Mouse (Mus musculus) lung, adult 2 months (tissue): ENCODE data around the gene Batf. TPM values are rescaled to one million over a fixed set of nuclear protein-coding genes. Genes with fewer than 3 reads are reported as not detected.

ENCODE experiments used
- DNase-seq: peaks from one replicate; pipeline ENCODE4 v3.0.0; 2022
- H3K4me1 ChIP-seq: fragments of 200-500 bp; 2 replicates; pipeline ENCODE4 v1.6.1; 2011; ENCODE audit warnings: low read length; ENCODE audit not compliant: control insufficient read depth, insufficient read depth
- H3K4me3 ChIP-seq: fragments of 200-500 bp; replicated peaks from 2 replicates; pipeline ENCODE3; 2011; ENCODE audit warnings: low read depth, mild to moderate bottlenecking, control low read depth, low read length; ENCODE audit errors: extremely low read depth
- CTCF ChIP-seq: fragments of 200-500 bp; IDR thresholded peaks from 2 replicates; pipeline ENCODE4 v1.5.1; 2011; ENCODE audit warnings: mild to moderate bottlenecking, low read length, control low read depth; ENCODE audit not compliant: insufficient read depth
- POLR2A ChIP-seq: fragments of 200-500 bp; IDR thresholded peaks from 2 replicates; pipeline ENCODE4 v1.6.1; 2011; ENCODE audit warnings: low read depth, mild to moderate bottlenecking, control low read depth, low read length, borderline replicate concordance; ENCODE audit errors: extremely low read depth
- WGBS: fragments of 180-500 bp; shearing (Covaris S2); methylation state at CpG from one replicate; pipeline ENCODE4 v1.1.7; 2018; 5-methylcytosine and 5-hydroxymethylcytosine counted together
- polyA plus RNA-seq: library from polyadenylated mRNA; depleted of rRNA; stranded (reverse); fragments of >200 nt; gene quantifications from 2 replicates; pipeline ENCODE4 v1.2.3, GENCODE M21; 2012

Batf gene
- polyA plus RNA-seq, 1 experiment = 8.7 TPM

GRCm38 (mm10) chr12:85702166-85703055 is 15.9 kb downstream of the Batf start:
- peaks cover 10% of the 10 kb centered on the region for H3K4me1 ChIP-seq
- no peak for DNase-seq
- no peak overlapping the region for H3K4me3 ChIP-seq
- 86% methylated on average over 15 of the region's 15 CpGs for WGBS
- TF ChIP-seq POLR2A (no peak), CTCF (no peak)

DNA sequence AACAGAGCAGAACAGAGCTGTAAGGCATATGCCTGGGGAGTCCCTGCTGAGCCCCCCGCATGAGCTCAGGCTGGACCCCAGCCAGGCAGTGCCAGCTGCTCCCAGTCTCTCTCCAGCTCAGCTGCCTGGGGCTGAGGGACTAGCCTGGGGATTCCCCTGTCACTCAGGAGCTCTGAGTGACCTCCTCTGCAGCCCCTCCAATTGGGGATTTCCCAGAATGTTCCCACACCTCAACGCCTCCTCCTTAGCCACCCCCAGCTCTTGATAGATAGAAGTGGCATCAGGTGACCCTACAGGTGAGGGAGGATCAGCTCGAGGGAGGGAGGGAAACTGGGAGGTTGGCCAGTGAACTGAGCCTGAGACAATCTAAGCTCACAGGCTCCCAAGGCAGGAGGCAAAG is 17.0 kb downstream of the Batf start:
- WGBS = 49% methylated on average over 3 of the region's 3 CpGs

DNA sequence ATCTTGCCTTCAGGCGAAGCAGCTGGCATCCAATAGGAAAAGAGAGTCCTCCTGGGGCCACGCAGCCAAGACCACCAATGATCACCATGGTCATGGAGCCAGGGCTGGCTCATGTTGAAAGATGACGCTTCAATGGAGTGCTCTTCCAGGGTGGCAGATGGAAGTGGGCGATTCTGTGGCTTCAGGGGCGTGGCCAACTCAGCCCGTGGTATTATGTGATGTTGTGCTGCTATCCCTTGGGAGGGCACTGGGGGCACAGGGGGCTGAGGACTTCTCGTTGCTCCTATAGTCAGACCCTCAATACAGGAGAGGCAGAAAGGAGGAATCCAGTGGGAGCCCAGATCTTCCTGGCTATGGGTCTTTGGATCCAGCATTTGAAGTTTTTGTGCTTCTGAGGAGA is 18.1 kb downstream of the Batf start:
- H3K4me3 ChIP-seq = no peak overlapping the region
- no peak for DNase-seq
- peaks cover 7% of the 10 kb centered on the region for H3K4me1 ChIP-seq
- no peak for TF ChIP-seq POLR2A
- no peak for TF ChIP-seq CTCF
- WGBS = 76% methylated on average over 7 of the region's 7 CpGs

More for the DNA sequence above, 17.0 kb downstream of the Batf start:
- TF ChIP-seq POLR2A (no peak), CTCF (no peak)
- DNase-seq = no peak
- Histone ChIP-seq H3K4me1 (peaks cover 8% of the 10 kb centered on the region), H3K4me3 (no peak overlapping the region)

GRCm38 (mm10) chr12:85705002-85705830 is 18.7 kb downstream of the Batf start:
- peak; percentile 85 for DNase-seq
- 4% methylated on average over 20 of the region's 20 CpGs for WGBS
- Histone ChIP-seq H3K4me1 (peaks cover 7% of the 10 kb centered on the region), H3K4me3 (peak overlapping the region; percentile 61)
- TF ChIP-seq POLR2A = peak; percentile 99
- no peak for TF ChIP-seq CTCF

- TF ChIP-seq POLR2A (no peak), CTCF (no peak)
- Histone ChIP-seq H3K4me3 (peak overlapping the region; percentile 61), H3K4me1 (peaks cover 7% of the 10 kb centered on the region)
- no peak for DNase-seq
- 14% methylated on average over 17 of the region's 17 CpGs for WGBS
Measured at GRCm38 (mm10) chr12:85705831-85706530, 19.5 kb downstream of the Batf start.

DNA sequence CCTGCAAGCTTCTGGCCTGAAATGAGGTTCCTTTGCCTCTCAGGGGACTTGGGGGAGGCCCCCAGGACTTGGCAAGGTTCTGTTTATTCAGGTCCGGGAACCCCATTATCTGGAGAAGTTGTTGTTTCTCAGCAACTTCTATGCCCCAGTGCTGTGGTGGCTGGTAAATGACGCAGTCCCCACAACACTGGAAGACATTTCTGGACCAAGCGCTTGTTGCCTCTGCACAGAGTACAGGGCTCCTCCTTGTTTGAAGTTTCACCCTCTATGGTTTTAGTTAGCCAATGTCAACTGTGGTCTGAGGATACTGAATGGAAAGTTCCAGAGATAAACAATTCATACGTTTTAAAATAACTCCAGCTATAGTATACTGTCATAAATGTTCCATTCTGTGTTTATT is 20.4 kb downstream of the Batf start:
- peaks cover 7% of the 10 kb centered on the region for H3K4me1 ChIP-seq
- no peak for DNase-seq
- WGBS = 46% methylated on average over 4 of the region's 4 CpGs
- H3K4me3 ChIP-seq = no peak overlapping the region
- TF ChIP-seq POLR2A (no peak), CTCF (no peak)

- no peak for TF ChIP-seq POLR2A
- no peak for TF ChIP-seq CTCF
- Histone ChIP-seq H3K4me3 (no peak overlapping the region), H3K4me1 (peaks cover 7% of the 10 kb centered on the region)
- 87% methylated on average over 11 of the region's 11 CpGs for WGBS
- DNase-seq = no peak
Measured at GRCm38 (mm10) chr12:85707391-85707790, 20.9 kb downstream of the Batf start.

DNA sequence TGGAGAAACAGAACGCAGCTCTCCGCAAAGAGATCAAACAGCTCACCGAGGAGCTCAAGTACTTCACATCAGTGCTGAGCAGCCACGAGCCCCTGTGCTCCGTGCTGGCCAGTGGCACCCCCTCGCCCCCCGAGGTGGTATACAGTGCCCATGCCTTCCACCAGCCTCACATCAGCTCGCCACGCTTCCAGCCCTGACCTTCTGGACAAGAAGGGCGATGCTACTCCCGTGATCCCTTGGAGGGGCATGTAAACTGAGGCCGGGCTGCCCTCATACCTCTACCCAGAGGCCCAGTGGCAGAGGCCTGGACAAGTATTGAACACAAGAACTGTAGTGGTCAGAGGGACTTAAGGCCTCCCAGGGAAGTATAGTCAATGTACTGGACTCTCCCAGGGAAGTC is 22.1 kb downstream of the Batf start:
- TF ChIP-seq POLR2A = no peak
- DNase-seq = no peak
- WGBS = 86% methylated on average over 12 of the region's 12 CpGs
- peaks cover 7% of the 10 kb centered on the region for H3K4me1 ChIP-seq
- no peak overlapping the region for H3K4me3 ChIP-seq

GRCm38 (mm10) chr12:85710695-85711094 is 24.2 kb downstream of the Batf start:
- 71% methylated on average over 7 of the region's 7 CpGs for WGBS
- no peak for TF ChIP-seq CTCF
- TF ChIP-seq POLR2A = no peak
- Histone ChIP-seq H3K4me3 (no peak overlapping the region), H3K4me1 (no peaks in the 10 kb centered on the region)
- no peak for DNase-seq

GRCm38 (mm10) chr12:85712587-85712986 is 26.1 kb downstream of the Batf start:
- no peak for TF ChIP-seq POLR2A
- TF ChIP-seq CTCF = no peak
- Histone ChIP-seq H3K4me1 (no peaks in the 10 kb centered on the region), H3K4me3 (no peak overlapping the region)
- DNase-seq = no peak
- 77% methylated on average over 2 of the region's 2 CpGs for WGBS
